Mouse (Mus musculus) bone marrow, adult 2 months (tissue): ENCODE data around the gene C1qtnf6.

Experiments
- CTCF ChIP-seq: fragments of 200-500 bp; IDR thresholded peaks from 2 replicates; pipeline ENCODE4 v1.5.1; 2011; ENCODE audit warnings: low read length, control low read depth; ENCODE audit not compliant: control insufficient read depth, insufficient read depth
- POLR2A ChIP-seq: fragments of 200-500 bp; IDR thresholded peaks from 2 replicates; pipeline ENCODE4 v1.6.1; 2011; ENCODE audit warnings: low read depth, mild to moderate bottlenecking, control low read depth, low read length, borderline replicate concordance; ENCODE audit not compliant: control insufficient read depth

DNA sequence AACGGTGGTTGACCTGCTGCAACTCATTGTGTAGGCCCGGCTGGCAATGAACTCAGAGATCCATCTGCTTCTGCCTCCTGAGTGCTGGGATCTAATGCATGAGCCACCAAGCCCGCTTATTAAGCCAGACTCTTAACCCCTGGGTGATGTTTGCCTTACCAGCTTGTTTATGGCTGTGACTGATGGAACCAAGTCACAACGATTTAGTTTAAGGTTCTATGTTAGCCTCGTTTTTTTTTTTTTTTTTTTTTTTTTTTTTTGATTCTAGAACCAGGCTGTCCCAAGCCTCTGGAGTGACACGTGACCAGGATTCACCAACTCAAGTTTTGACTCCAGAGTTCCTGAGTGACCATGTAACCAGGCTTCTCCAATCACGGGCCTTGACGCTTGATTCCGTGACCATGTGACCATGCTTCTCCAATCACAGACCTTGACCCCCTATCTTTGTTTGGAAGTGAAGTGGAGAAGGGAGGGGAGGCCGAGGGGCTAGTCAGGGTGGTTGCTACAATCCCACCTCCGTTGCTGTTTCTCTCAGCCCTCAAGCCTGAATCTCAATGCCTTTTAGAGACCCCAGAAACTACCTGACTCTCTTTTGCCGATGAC, 21.8 kb downstream of the C1qtnf6 start:
- TF ChIP-seq CTCF (no peak), POLR2A (no peak)
